27 mouse cellular contexts compared by ENCODE assay signal in genomic region chr1:106462112-106462511, GRCm38 (mm10).
"Had no signal": no experiment of that assay in that cellular context is flagged by ENCODE, and none has a peak within 500 bp of the region (broad histone marks: within the 10 kb centered on the region; RNA-seq: fewer than 3 reads in every experiment).

No protein-coding gene starts in this region.

- H3K9me3 ChIP-seq: embryonic facial prominence, embryonic 10.5 days; embryonic facial prominence, embryonic 12.5 days; embryonic facial prominence, embryonic 13.5 days; embryonic facial prominence, embryonic 15.5 days; forebrain, embryonic 10.5 days; forebrain, embryonic 12.5 days; forebrain, embryonic 13.5 days; forebrain, embryonic 15.5 days had no signal

- ATAC-seq: forebrain, embryonic 13.5 days; forebrain, embryonic 14.5 days; forebrain, embryonic 15.5 days; forebrain, embryonic 16.5 days; forebrain, postnatal 0 days had no signal

- H3K9ac ChIP-seq: embryonic facial prominence, embryonic 12.5 days; embryonic facial prominence, embryonic 13.5 days; embryonic facial prominence, embryonic 15.5 days; forebrain, embryonic 12.5 days; forebrain, embryonic 13.5 days; forebrain, embryonic 15.5 days; forebrain, postnatal 0 days had no signal

- H3K4me3 ChIP-seq: embryonic facial prominence, embryonic 10.5 days; embryonic facial prominence, embryonic 12.5 days; embryonic facial prominence, embryonic 13.5 days; embryonic facial prominence, embryonic 15.5 days; erythroblast, embryonic 14.5 days; forebrain, embryonic 10.5 days; forebrain, embryonic 12.5 days; forebrain, embryonic 13.5 days; forebrain, embryonic 15.5 days; gastrocnemius, adult 2 months; heart, adult 2 months had no signal

- H3K4me2 ChIP-seq: embryonic facial prominence, embryonic 12.5 days; embryonic facial prominence, embryonic 13.5 days; embryonic facial prominence, embryonic 15.5 days; forebrain, embryonic 12.5 days; forebrain, embryonic 13.5 days; forebrain, embryonic 15.5 days had no signal

- H3K27ac ChIP-seq: embryonic facial prominence, embryonic 10.5 days; embryonic facial prominence, embryonic 12.5 days; embryonic facial prominence, embryonic 13.5 days; embryonic facial prominence, embryonic 15.5 days; forebrain, embryonic 10.5 days; forebrain, embryonic 12.5 days; forebrain, embryonic 13.5 days; forebrain, embryonic 15.5 days; gastrocnemius, adult 2 months; heart, adult 2 months had no signal

- DNase-seq: cerebellum, adult 9-10 months; cerebellum, adult 9-11 months; cerebellum, postnatal 10 days; cerebellum, postnatal 14 days; cerebellum, postnatal 25 days; cerebellum, postnatal 36 days; embryo, embryonic 11 days; forebrain, postnatal 0 days; gastrocnemius, adult 2 months; gastrocnemius, postnatal 10 days; gastrocnemius, postnatal 14 days; gastrocnemius, postnatal 25 days; gastrocnemius, postnatal 36 days; heart, adult 11 months; heart, adult 18-20 months; heart, adult 2 months had no signal

- H3K27me3 ChIP-seq: embryonic facial prominence, embryonic 12.5 days; embryonic facial prominence, embryonic 13.5 days; embryonic facial prominence, embryonic 15.5 days; forebrain, embryonic 12.5 days; forebrain, embryonic 13.5 days; forebrain, embryonic 15.5 days had no signal

- H3K36me3 ChIP-seq: embryonic facial prominence, embryonic 10.5 days; embryonic facial prominence, embryonic 12.5 days; embryonic facial prominence, embryonic 13.5 days; embryonic facial prominence, embryonic 15.5 days; forebrain, embryonic 10.5 days; forebrain, embryonic 12.5 days; forebrain, embryonic 15.5 days had no signal

- H3K4me1 ChIP-seq: embryonic facial prominence, embryonic 12.5 days; embryonic facial prominence, embryonic 13.5 days; embryonic facial prominence, embryonic 15.5 days; forebrain, embryonic 15.5 days had no signal
